Comparison of ENCODE assay signal across 8 mouse cellular contexts in genomic region chr1:156672720-156673475, GRCm38 (mm10). TPM values are rescaled to one million over a fixed set of nuclear protein-coding genes. Genes with fewer than 3 reads are reported as not detected.
DNase-seq lines count a peak whose midpoint lies in the region; ATAC-seq and TF ChIP-seq lines count a peak whose summit lies in the region.

No protein-coding gene starts in this region.

- no peaks in the 10 kb centered on the region for H3K27me3 ChIP-seq in hindbrain, embryonic 11.5 days (ENCODE audit: control insufficient read depth, insufficient read depth, low read length)
- no peaks in the 10 kb centered on the region for H3K27me3 ChIP-seq in thymus, adult 2 months (ENCODE audit: control insufficient read depth, insufficient read depth, low read length)

- peaks cover 3% of the 10 kb centered on the region; the same call in 1 of the 2 replicates for H3K4me1 ChIP-seq in hindbrain, embryonic 11.5 days (replicated peaks; ENCODE audit: control insufficient read depth, insufficient read depth, low read length)
- H3K4me1 ChIP-seq in thymus, adult 2 months (replicated peaks; ENCODE audit: control insufficient read depth, insufficient read depth, low read length) = peaks cover 23% of the 10 kb centered on the region

- H3K4me3 ChIP-seq in hindbrain, embryonic 11.5 days (ENCODE audit: low read depth, low read length) = peak overlapping the region; percentile 50
- peak overlapping the region; percentile 95 for H3K4me3 ChIP-seq in thymus, adult 2 months (ENCODE audit: control insufficient read depth, insufficient read depth, low read length)

- ATAC-seq in hindbrain, embryonic 11.5 days (ENCODE audit: low FRiP score) = peak; percentile 50

- peak overlapping the region; percentile 57 for H3K9ac ChIP-seq in hindbrain, embryonic 11.5 days (ENCODE audit: low read depth, low read length)

- 4% methylated on average over 14 of the region's 14 CpGs for WGBS in hindbrain, embryonic 11.5 days
- WGBS in thymus, adult 2 months = 15% methylated on average over 14 of the region's 14 CpGs

- TF ChIP-seq CTCF in brain, embryonic 14.5 days (IDR thresholded peaks at IDR 0.05; ENCODE audit: borderline replicate concordance, extremely low read depth, insufficient read depth, insufficient read length) = no peak
- TF ChIP-seq CTCF in thymus, adult 2 months (IDR thresholded peaks at IDR 0.05; ENCODE audit: borderline replicate concordance, control insufficient read depth, extremely low read depth, insufficient read depth, low read length, poor library complexity) = no peak

- H3K27ac ChIP-seq in hindbrain, embryonic 11.5 days (ENCODE audit: low read depth, low read length) = no peak overlapping the region
- no peak overlapping the region for H3K27ac ChIP-seq in thymus, adult 2 months (ENCODE audit: control insufficient read depth, insufficient read depth, low read length)

- no peaks in the 10 kb centered on the region for H3K9me3 ChIP-seq in hindbrain, embryonic 11.5 days (ENCODE audit: control insufficient read depth, low read length)

- peak overlapping the region; percentile 98 for H3K4me2 ChIP-seq in hindbrain, embryonic 11.5 days (replicated peaks; ENCODE audit: low read depth, low read length)

- peak; percentile 19 to 31 for DNase-seq in heart, adult 9 months (ENCODE audit: low spot score in 2 of 2)
- no peak for DNase-seq in heart, postnatal 36 days
- peak; percentile 40 for DNase-seq in brain, embryonic 14.5 days (ENCODE audit: low read depth)
- peak; percentile 41 for DNase-seq in hindbrain, embryonic 11.5 days (ENCODE audit: low spot score)
- peak; percentile 46 for DNase-seq in lung, postnatal 10 days
- peak; percentile 54 for DNase-seq in thymus, adult 2 months
- no peak for DNase-seq in gastrocnemius, adult 18-20 months (ENCODE audit: low spot score)
- DNase-seq in cerebellum, postnatal 4 days (ENCODE audit: low spot score in 2 of 2) = no peak

- TF ChIP-seq POLR2A in brain, embryonic 14.5 days (IDR thresholded peaks at IDR 0.05; ENCODE audit: borderline replicate concordance, extremely low read depth, insufficient read depth, insufficient read length, poor library complexity, severe bottlenecking) = no peak
- no peak for TF ChIP-seq POLR2A in thymus, adult 2 months (IDR thresholded peaks at IDR 0.05; ENCODE audit: control insufficient read depth, extremely low read depth, insufficient read depth, low read length, poor library complexity)

- H3K36me3 ChIP-seq in hindbrain, embryonic 11.5 days (ENCODE audit: control insufficient read depth, insufficient read depth, low read length) = no peaks in the 10 kb centered on the region
- no peaks in the 10 kb centered on the region for H3K36me3 ChIP-seq in thymus, adult 2 months (ENCODE audit: control insufficient read depth, insufficient read depth, low read length)

- intact Hi-C loops in heart, postnatal 36 days (cut with DNase I) = loop anchor here (2.0 kb wide), 2 partner anchors 16 to 46 kb away; partner anchors contain the start of gene Fam20b

RNA-seq across cellular contexts. Expression of gene Tor3a, which starts 1.3 kb away (rescaled TPM):
- 10 to 100 TPM; 10.8 to 14.2 TPM for total RNA-seq in heart, postnatal 36 days (2021)
- 2.7 and 3.0 TPM in 2 replicates for polyA plus RNA-seq in brain, embryonic 14.5 days (2012; rRNA removed)
- 5.5 and 6.5 TPM in 2 replicates for polyA plus RNA-seq in hindbrain, embryonic 11.5 days (2014; fragmentation: Nextera tagmentation; extraction: Ambion mirVana)
- 38.2 and 47.2 TPM in 2 replicates for polyA plus RNA-seq in thymus, adult 2 months (2012; rRNA removed)
- 1 to 10 TPM; 4.6 to 5.2 TPM for total RNA-seq in gastrocnemius, adult 18-20 months (2021)

RNA-seq across cellular contexts. Expression of gene Fam20b, which starts 46.0 kb away (rescaled TPM):
- total RNA-seq in heart, postnatal 36 days (2021) = 10 to 100 TPM; 55.4 to 56.6 TPM
- 31.1 and 44.4 TPM in 2 replicates for polyA plus RNA-seq in brain, embryonic 14.5 days (2012; rRNA removed)
- 22.5 and 22.9 TPM in 2 replicates for polyA plus RNA-seq in hindbrain, embryonic 11.5 days (2014; fragmentation: Nextera tagmentation; extraction: Ambion mirVana)
- polyA plus RNA-seq in thymus, adult 2 months (2012; rRNA removed) = 17.7 and 18.2 TPM in 2 replicates
- total RNA-seq in gastrocnemius, adult 18-20 months (2021) = 10 to 100 TPM; 30.4 to 37.9 TPM

Comparison
In these comparisons a context has a peak if more than half of its experiments do, and no peak if none do; other contexts are left out.
1. DNase-seq: peak in heart, adult 9 months (2 of 2), brain, embryonic 14.5 days (single experiment), hindbrain, embryonic 11.5 days (single experiment), lung, postnatal 10 days (single experiment) and thymus, adult 2 months (single experiment); none in heart, postnatal 36 days (0 of 2), gastrocnemius, adult 18-20 months (single experiment) and cerebellum, postnatal 4 days (0 of 2).